Mouse (Mus musculus): ENCODE measurements around the gene Cgnl1.

- TF ChIP-seq POLR2A (IDR thresholded peaks at IDR 0.05; ENCODE audit: control insufficient read depth, low read depth, low read length) = no peak
- TF ChIP-seq CTCF (IDR thresholded peaks at IDR 0.05; ENCODE audit: control insufficient read depth, insufficient read depth, insufficient replicate concordance, low read depth, low read length) = no peak
Observed at GRCm38 (mm10) chr9:71773563-71773962, 2.2 kb upstream of the Cgnl1 start.

Data from testis, adult 2 months (tissue).